Mouse (Mus musculus) monocyte, adult 59 days (primary cell): ENCODE measurements around the gene Gipr. TPM values are rescaled to one million over a fixed set of nuclear protein-coding genes. Genes with fewer than 3 reads are reported as not detected.

Experiments used
- total RNA-seq, 2 experiments: library from RNA; stranded (reverse); gene quantifications; one replicate each; pipeline ENCODE4 v1.2.4; 2023

Gipr gene
- not detected for total RNA-seq

GRCm38 (mm10) chr7:19165656-19166423 is at the start of gene Gipr:
Gene Gipr (minus strand): TSS chr7:19166127.

GRCm38 (mm10) chr7:19211996-19212755 is 46.2 kb upstream of the Gipr start, which contains the start of gene Gpr4:
Gene Gpr4 (plus strand): TSS chr7:19212538.

GRCm38 (mm10) chr7:19175708-19176515 is 10.0 kb upstream of the Gipr start, which contains the start of gene Eml2:
Gene Eml2 (plus strand): TSS chr7:19176421.

GRCm38 (mm10) chr7:19149626-19150025 is 16.3 kb downstream of the Gipr start, which contains the start of gene Snrpd2:
Gene Snrpd2 (plus strand): TSS chr7:19149722.

GRCm38 (mm10) chr7:19148875-19149541 is 16.9 kb downstream of the Gipr start, which contains the start of gene Qpctl:
Gene Qpctl (minus strand): TSS chr7:19149291.

GRCm38 (mm10) chr7:19119631-19120429 is 46.1 kb downstream of the Gipr start, which contains the start of gene Fbxo46:
Gene Fbxo46 (plus strand): TSS chr7:19119859.

GRCm38 (mm10) chr7:19118028-19118771 is 47.7 kb downstream of the Gipr start, which contains the start of gene Gm4969:
Gene Gm4969 (minus strand): TSS chr7:19118368.

Other genes with a start within 250 kb of the Gipr start
- gene Nova2, start 240.2 kb downstream of the Gipr start, total RNA-seq, result under 1 TPM in 1 of 2 experiments, not detected in 1; 0.05 TPM
- gene Nanos2, start 178.7 kb downstream of the Gipr start, total RNA-seq, result not detected
- 1 to 10 TPM in 1 of 2 experiments, under 1 TPM in 1; 0.79 to 1.0 TPM for gene Mypop, start 174.9 kb downstream of the Gipr start, total RNA-seq
- gene Irf2bp1, start 162.1 kb downstream of the Gipr start, total RNA-seq, result 10 to 100 TPM; 16.4 to 17.3 TPM
- not detected for gene Foxa3, start 142.6 kb downstream of the Gipr start, total RNA-seq
- 10 to 100 TPM; 77.6 to 77.8 TPM for gene Sympk, start 141.8 kb downstream of the Gipr start, total RNA-seq
- gene Rsph6a, start 111.4 kb downstream of the Gipr start, total RNA-seq, result not detected
- gene Dmwd, start 89.9 kb downstream of the Gipr start, total RNA-seq, result 1 to 10 TPM; 2.5 to 5.0 TPM
- 10 to 100 TPM; 55.7 to 63.9 TPM for gene Dmpk, start 82.3 kb downstream of the Gipr start, total RNA-seq
- under 1 TPM; 0.58 to 0.73 TPM for gene Six5, start 71.5 kb downstream of the Gipr start, total RNA-seq
- not detected for gene Gm4969, start 47.8 kb downstream of the Gipr start, total RNA-seq
- gene Fbxo46, start 46.3 kb downstream of the Gipr start, total RNA-seq, result 10 to 100 TPM; 15.2 to 15.6 TPM
- gene Qpctl, start 16.8 kb downstream of the Gipr start, total RNA-seq, result 1 to 10 TPM; 9.0 to 9.4 TPM
- gene Snrpd2, start 16.4 kb downstream of the Gipr start, total RNA-seq, result 10 to 100 TPM; 51.0 to 53.8 TPM
- gene Eml2, start 10.3 kb upstream of the Gipr start, total RNA-seq, result 10 to 100 TPM; 21.4 to 22.2 TPM
- gene Gpr4, start 46.4 kb upstream of the Gipr start, total RNA-seq, result not detected
- gene Opa3, start 62.2 kb upstream of the Gipr start, total RNA-seq, result 10 to 100 TPM; 44.6 to 45.7 TPM
- 100 to 1,000 TPM; 298 to 304 TPM for gene Vasp, start 105.7 kb upstream of the Gipr start, total RNA-seq
- 1 to 10 TPM; 2.5 to 9.1 TPM for gene Ppm1n, start 113.9 kb upstream of the Gipr start, total RNA-seq
- 1 to 10 TPM in 1 of 2 experiments, under 1 TPM in 1; 0.88 to 1.1 TPM for gene Rtn2, start 116.5 kb upstream of the Gipr start, total RNA-seq
- gene Fosb, start 143.9 kb upstream of the Gipr start, total RNA-seq, result 1,000 to 10,000 TPM; 2,539 to 2,823 TPM
- gene Ercc1, start 178.7 kb upstream of the Gipr start, total RNA-seq, result 10 to 100 TPM; 29.1 to 29.3 TPM
- 1 to 10 TPM; 7.0 to 8.7 TPM for gene Cd3eap, start 193.4 kb upstream of the Gipr start, total RNA-seq
- gene Ppp1r13l, start 193.6 kb upstream of the Gipr start, total RNA-seq, result 1 to 10 TPM; 1.3 to 4.3 TPM
- gene Ercc2, start 215.9 kb upstream of the Gipr start, total RNA-seq, result 10 to 100 TPM; 35.0 to 35.5 TPM
- not detected for gene Klc3, start 238.0 kb upstream of the Gipr start, total RNA-seq
- 1 to 10 TPM; 2.7 to 3.1 TPM for gene Ckm, start 238.6 kb upstream of the Gipr start, total RNA-seq